Mouse (Mus musculus) lung, adult 2 months (tissue): ENCODE data around the gene Epop.

Experiments used
- CTCF ChIP-seq: fragments of 200-500 bp; IDR thresholded peaks from 2 replicates; pipeline ENCODE4 v1.5.1; 2011; ENCODE audit warnings: mild to moderate bottlenecking, low read length, control low read depth; ENCODE audit not compliant: insufficient read depth
- POLR2A ChIP-seq: fragments of 200-500 bp; IDR thresholded peaks from 2 replicates; pipeline ENCODE4 v1.6.1; 2011; ENCODE audit warnings: low read depth, mild to moderate bottlenecking, control low read depth, low read length, borderline replicate concordance; ENCODE audit errors: extremely low read depth

- no peak for TF ChIP-seq CTCF
- no peak for TF ChIP-seq POLR2A
Observed at GRCm38 (mm10) chr11:97599104-97599503, 30.4 kb downstream of the Epop start.
